ENCODE assay signal across 12 mouse cellular contexts in the genomic region with DNA sequence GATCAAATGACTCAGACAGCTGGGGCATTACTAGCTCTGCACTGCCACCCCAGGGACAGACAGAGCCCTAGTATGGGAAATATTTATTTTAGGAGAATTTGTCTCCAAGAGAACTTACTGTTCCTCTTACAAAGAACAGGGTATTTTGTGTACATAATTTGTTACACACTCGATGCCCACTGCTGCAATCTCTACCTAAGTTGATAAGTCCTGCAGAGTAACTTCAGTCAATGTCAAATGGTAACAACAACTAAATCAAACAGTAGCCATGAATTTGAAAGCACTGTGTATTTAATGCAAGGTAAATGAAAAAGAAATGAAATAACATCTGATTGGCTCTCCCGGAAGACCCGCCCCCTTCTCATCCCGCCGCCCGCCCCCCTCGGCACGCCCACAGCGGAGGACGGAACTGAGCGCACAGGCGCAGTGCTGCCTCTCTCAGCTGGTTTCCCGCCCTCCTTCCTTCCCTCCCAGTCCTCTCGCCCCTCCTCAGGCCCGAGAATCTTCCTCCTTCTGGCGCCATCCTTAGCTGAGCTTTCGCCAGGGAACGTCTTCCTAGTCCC. TPM values are rescaled to one million over a fixed set of nuclear protein-coding genes. Genes with fewer than 3 reads are reported as not detected.
DNase-seq lines count a peak whose midpoint lies in the region; ATAC-seq lines count a peak whose summit lies in the region.
"Not testable (repeated sequence)": the region's sequence is repeated elsewhere in the genome, so short reads cannot be mapped to it uniquely, and the experiment has no call there.
"Had no signal": no experiment of that assay in that cellular context is flagged by ENCODE, and none has a peak within 500 bp of the region (broad histone marks: within the 10 kb centered on the region; RNA-seq: fewer than 3 reads in every experiment).

No protein-coding gene starts in this region.

- intact Hi-C loops in gastrocnemius, postnatal 14 days (cut with DNase I; ENCODE audit: low total_unique reads): not testable (repeated sequence)

- 97% methylated on average over 3 of the region's 18 CpGs for WGBS in embryonic facial prominence, embryonic 11.5 days
- WGBS in hindbrain, embryonic 11.5 days: 73% methylated on average over 4 of the region's 18 CpGs
- WGBS in kidney, embryonic 14.5 days: 92% methylated on average over 6 of the region's 18 CpGs
- 63% methylated on average over 10 of the region's 18 CpGs for WGBS in liver, embryonic 13.5 days (ENCODE audit: insufficient replicate concordance)
- 92% methylated on average over 4 of the region's 18 CpGs for WGBS in midbrain, embryonic 11.5 days
- 82% methylated on average over 8 of the region's 18 CpGs for WGBS in neural tube, embryonic 14.5 days

- peak; percentile 50 for ATAC-seq in embryonic facial prominence, embryonic 11.5 days (replicated peaks; ENCODE audit: insufficient number of reproducible peaks, low FRiP score, low TSS enrichment, low read depth)
- ATAC-seq in hindbrain, embryonic 11.5 days (ENCODE audit: low FRiP score): peak; percentile 53
- peak; percentile 46 for ATAC-seq in kidney, embryonic 14.5 days (ENCODE audit: low FRiP score, low TSS enrichment)
- ATAC-seq in liver, embryonic 13.5 days (ENCODE audit: low read depth): peak; percentile 34; the same call in 1 of the 2 replicates
- peak; percentile 33 for ATAC-seq in midbrain, embryonic 11.5 days (ENCODE audit: low FRiP score)
- peak; percentile 34; the same call in 1 of the 2 replicates for ATAC-seq in neural tube, embryonic 14.5 days (ENCODE audit: low read depth)

- H3K36me3 ChIP-seq in embryonic facial prominence, embryonic 11.5 days (replicated peaks; ENCODE audit: control insufficient read depth, insufficient read depth, low read depth, low read length); hindbrain, embryonic 11.5 days (ENCODE audit: control insufficient read depth, insufficient read depth, low read length); kidney, embryonic 14.5 days (ENCODE audit: control insufficient read depth, insufficient read depth, low read length); liver, embryonic 13.5 days; midbrain, embryonic 11.5 days (ENCODE audit: control insufficient read depth, insufficient read depth, low read length); neural tube, embryonic 14.5 days (ENCODE audit: control insufficient read depth, insufficient read depth, low read length): not testable (repeated sequence)

- not testable (repeated sequence) for H3K4me3 ChIP-seq in embryonic facial prominence, embryonic 11.5 days (ENCODE audit: low read depth, low read length); hindbrain, embryonic 11.5 days (ENCODE audit: low read depth, low read length); kidney, embryonic 14.5 days (ENCODE audit: low read length); liver, embryonic 13.5 days (replicated peaks); midbrain, embryonic 11.5 days (ENCODE audit: low read depth, low read length); neural tube, embryonic 14.5 days (ENCODE audit: low read depth, low read length)

- not testable (repeated sequence) for H3K27me3 ChIP-seq in embryonic facial prominence, embryonic 11.5 days (ENCODE audit: control insufficient read depth, insufficient read depth, low read length); hindbrain, embryonic 11.5 days (ENCODE audit: control insufficient read depth, insufficient read depth, low read length); kidney, embryonic 14.5 days (ENCODE audit: control insufficient read depth, insufficient read depth, low read length); liver, embryonic 13.5 days; midbrain, embryonic 11.5 days (ENCODE audit: control insufficient read depth, insufficient read depth, low read length); neural tube, embryonic 14.5 days (ENCODE audit: control insufficient read depth, insufficient read depth, low read length)

- H3K4me1 ChIP-seq in embryonic facial prominence, embryonic 11.5 days (ENCODE audit: control insufficient read depth, insufficient read depth, low read length); hindbrain, embryonic 11.5 days (replicated peaks; ENCODE audit: control insufficient read depth, insufficient read depth, low read length); kidney, embryonic 14.5 days (ENCODE audit: control insufficient read depth, insufficient read depth, low read length); liver, embryonic 13.5 days (replicated peaks); midbrain, embryonic 11.5 days (ENCODE audit: control insufficient read depth, insufficient read depth, low read length); neural tube, embryonic 14.5 days (ENCODE audit: control insufficient read depth, insufficient read depth, low read length): not testable (repeated sequence)

- H3K9me3 ChIP-seq in embryonic facial prominence, embryonic 11.5 days (replicated peaks; ENCODE audit: control insufficient read depth, low read length); hindbrain, embryonic 11.5 days (ENCODE audit: control insufficient read depth, low read length); midbrain, embryonic 11.5 days (ENCODE audit: control insufficient read depth, low read length); neural tube, embryonic 14.5 days (ENCODE audit: control insufficient read depth, low read length): not testable (repeated sequence)
- peaks cover 14% of the 10 kb centered on the region for H3K9me3 ChIP-seq in kidney, embryonic 14.5 days (ENCODE audit: control insufficient read depth, low read length)
- H3K9me3 ChIP-seq in liver, embryonic 13.5 days (replicated peaks): peaks cover 11% of the 10 kb centered on the region

- not testable (repeated sequence) for H3K4me2 ChIP-seq in embryonic facial prominence, embryonic 11.5 days (ENCODE audit: low read depth, low read length); hindbrain, embryonic 11.5 days (replicated peaks; ENCODE audit: low read depth, low read length); kidney, embryonic 14.5 days (replicated peaks; ENCODE audit: low read depth, low read length); liver, embryonic 13.5 days; midbrain, embryonic 11.5 days; neural tube, embryonic 14.5 days (ENCODE audit: low read depth, low read length)

- not testable (repeated sequence) for H3K27ac ChIP-seq in embryonic facial prominence, embryonic 11.5 days (replicated peaks; ENCODE audit: low read depth, low read length); hindbrain, embryonic 11.5 days (ENCODE audit: low read depth, low read length); kidney, embryonic 14.5 days (ENCODE audit: low read depth, low read length); liver, embryonic 13.5 days; midbrain, embryonic 11.5 days (ENCODE audit: low read depth, low read length); neural tube, embryonic 14.5 days (ENCODE audit: low read depth, low read length)

- H3K9ac ChIP-seq in embryonic facial prominence, embryonic 11.5 days (replicated peaks; ENCODE audit: low read length); hindbrain, embryonic 11.5 days (ENCODE audit: low read depth, low read length); kidney, embryonic 14.5 days (ENCODE audit: low read depth, low read length); liver, embryonic 13.5 days; midbrain, embryonic 11.5 days (ENCODE audit: low read length); neural tube, embryonic 14.5 days (replicated peaks; ENCODE audit: low read depth, low read length): not testable (repeated sequence)

- not testable (repeated sequence) for DNase-seq in embryonic facial prominence, embryonic 11.5 days (ENCODE audit: low spot score); hindbrain, embryonic 11.5 days (ENCODE audit: low spot score); liver, embryonic 13.5 days; midbrain, embryonic 11.5 days (ENCODE audit: low spot score, missing footprints)
- DNase-seq in gastrocnemius, postnatal 14 days: peak; percentile 1

RNA-seq across cellular contexts. Expression of gene Zfp986, which starts 32.2 kb away (rescaled TPM):
- polyA plus RNA-seq in embryonic facial prominence, embryonic 11.5 days (2014; fragmentation: Nextera tagmentation; extraction: Ambion mirVana): not detected in 2 replicates
- total RNA-seq in gastrocnemius, postnatal 14 days (2021): not detected
- polyA plus RNA-seq in hindbrain, embryonic 11.5 days (2014; fragmentation: Nextera tagmentation; extraction: Ambion mirVana): not detected in 2 replicates
- not detected in 2 replicates for polyA plus RNA-seq in kidney, embryonic 14.5 days (2014; fragmentation: Nextera tagmentation; extraction: Ambion mirVana)
- not detected in 2 replicates for polyA plus RNA-seq in liver, embryonic 13.5 days (2015; fragmentation: Nextera tagmentation; extraction: Ambion mirVana)
- polyA plus RNA-seq in midbrain, embryonic 11.5 days (2014; fragmentation: Nextera tagmentation; extraction: Ambion mirVana): not detected in 2 replicates
- not detected in 2 replicates for polyA plus RNA-seq in neural tube, embryonic 14.5 days (2014; fragmentation: Nextera tagmentation; extraction: Ambion mirVana)
- total RNA-seq: adrenal gland, adult 18-20 months; gastrocnemius, postnatal 4 days; heart, postnatal 25 days had no signal
- polyA plus RNA-seq: kidney, adult 2 months; limb, embryonic 10.5 days had no signal
